Mouse (Mus musculus): ENCODE results near the gene Zfp180. TPM values are rescaled to one million over a fixed set of nuclear protein-coding genes. Genes with fewer than 3 reads are reported as not detected.

Zfp180 gene
- polyA plus RNA-seq, 1 experiment, result 12.0 TPM

DNA sequence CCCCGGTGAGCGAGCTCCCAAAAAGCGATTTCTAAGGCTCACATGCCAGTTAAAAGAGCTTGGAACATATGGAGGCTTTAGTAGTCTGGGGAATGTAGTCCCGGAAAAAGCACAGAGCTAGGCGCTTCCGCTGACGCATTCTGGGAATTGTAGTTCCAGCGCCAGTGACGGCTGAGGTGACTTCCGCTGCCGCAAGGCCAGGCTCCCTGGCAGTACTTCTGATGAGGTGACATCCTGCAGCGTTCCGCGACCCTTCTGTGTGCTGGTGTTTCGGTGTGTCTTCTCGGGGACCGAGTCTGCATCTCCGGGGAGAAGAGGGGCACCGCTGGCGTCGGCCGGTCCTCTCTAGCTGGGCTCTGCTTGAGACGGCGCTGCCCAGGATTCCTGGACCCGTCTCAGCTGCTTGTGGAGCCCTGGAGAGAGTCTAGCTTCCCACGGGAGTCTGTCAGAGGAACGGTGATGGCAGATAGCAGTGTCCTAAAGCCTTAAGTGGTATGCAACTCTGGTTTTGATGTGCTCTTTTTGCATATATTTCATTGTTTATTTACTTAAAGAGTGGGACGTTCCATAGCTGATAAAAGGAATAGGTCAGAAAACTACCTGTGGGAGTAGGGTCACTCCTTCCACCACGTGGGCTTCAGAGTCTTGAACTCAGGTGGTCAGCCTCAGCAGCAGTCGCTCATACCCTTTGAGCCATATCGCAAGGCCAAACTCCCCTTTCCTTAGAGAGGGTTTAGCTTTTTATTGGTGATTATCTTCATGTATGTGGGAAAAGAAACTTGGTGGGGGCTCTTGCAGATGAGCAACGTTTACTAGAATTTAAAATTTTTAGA lies 52.5 kb downstream of the Zfp180 start, which contains the start of gene Zfp235:
Gene Zfp235 (plus strand): TSS at position 174 of the 833 bp plus-strand sequence.
- no peak for TF ChIP-seq GATA1 (IDR thresholded peaks at IDR 0.05; ENCODE audit: low read length)

DNA sequence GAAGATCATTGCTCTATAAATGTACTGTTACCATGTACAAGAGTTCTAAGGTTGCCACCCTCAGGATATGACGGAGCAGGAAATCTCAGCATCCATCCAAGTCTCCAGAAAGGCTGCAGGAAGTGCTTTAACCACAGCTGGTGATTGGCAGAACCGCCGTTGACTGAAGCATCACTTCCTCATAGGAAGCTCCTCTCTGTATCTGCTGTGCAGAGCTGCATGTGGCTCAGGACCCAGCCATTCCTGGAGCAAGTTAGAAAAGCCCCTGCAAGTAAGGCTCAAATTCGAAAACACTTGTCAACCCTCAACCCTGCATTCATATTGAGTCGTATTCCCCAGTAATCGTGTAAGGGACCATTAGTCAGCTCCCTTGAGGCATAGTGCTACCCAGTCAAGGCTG lies 60.8 kb downstream of the Zfp180 start:
- no peak for TF ChIP-seq GATA1 (IDR thresholded peaks at IDR 0.05; ENCODE audit: low read length)

DNA sequence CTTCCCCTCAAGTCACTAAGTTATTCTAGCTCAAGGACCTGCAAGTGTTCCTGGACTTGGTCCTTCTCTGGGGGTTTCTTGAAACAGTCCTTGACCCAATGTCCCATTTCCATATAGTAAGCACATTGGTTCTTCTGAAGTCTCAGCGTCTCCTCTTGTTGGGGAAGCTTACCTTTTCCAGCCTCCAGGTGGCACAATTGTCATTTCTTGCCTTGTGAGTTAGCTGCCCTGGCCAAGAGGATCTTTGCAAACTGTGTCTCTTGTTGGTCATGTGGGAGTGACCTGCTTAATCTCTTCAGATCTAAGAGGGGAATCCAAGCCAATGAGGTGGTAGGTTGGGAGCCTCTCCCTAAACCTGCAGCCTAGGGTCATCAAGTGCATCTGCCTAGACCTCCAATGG lies 71.5 kb downstream of the Zfp180 start:
- no peak for TF ChIP-seq GATA1 (IDR thresholded peaks at IDR 0.05; ENCODE audit: low read length)

Other genes with a start within 250 kb of the Zfp180 start
- gene Vmn1r176, start 244.6 kb upstream of the Zfp180 start, polyA plus RNA-seq (2012), result not detected in 2 replicates
- gene Vmn1r177, start 215.5 kb upstream of the Zfp180 start, polyA plus RNA-seq (2012), result not detected in 2 replicates
- not detected in 2 replicates for gene Vmn1r178, start 189.9 kb upstream of the Zfp180 start, polyA plus RNA-seq (2012)
- gene Vmn1r179, start 154.9 kb upstream of the Zfp180 start, polyA plus RNA-seq (2012), result not detected in 2 replicates
- not detected in 2 replicates for gene Vmn1r180, start 131.3 kb upstream of the Zfp180 start, polyA plus RNA-seq (2012)
- gene Vmn1r181, start 107.3 kb upstream of the Zfp180 start, polyA plus RNA-seq (2012), result not detected in 2 replicates
- gene V1rd19, start 80.2 kb upstream of the Zfp180 start, polyA plus RNA-seq (2012), result not detected in 2 replicates
- gene Vmn1r183, start 28.7 kb upstream of the Zfp180 start, polyA plus RNA-seq (2012), result not detected in 2 replicates
- gene Zfp112, start 30.4 kb downstream of the Zfp180 start, polyA plus RNA-seq (2012), result 0.05 TPM in 2 replicates
- gene Zfp235, start 52.2 kb downstream of the Zfp180 start, polyA plus RNA-seq (2012), result 3.2 and 3.6 TPM in 2 replicates
- not detected in 2 replicates for gene Zfp114, start 93.1 kb downstream of the Zfp180 start, polyA plus RNA-seq (2012)
- gene Zfp111, start 129.5 kb downstream of the Zfp180 start, polyA plus RNA-seq (2012), result 0.37 and 0.95 TPM in 2 replicates
- gene Zfp109, start 155.6 kb downstream of the Zfp180 start, polyA plus RNA-seq (2012), result 0.31 and 0.56 TPM in 2 replicates
- 0.08 and 0.09 TPM in 2 replicates for gene Zfp108, start 172.9 kb downstream of the Zfp180 start, polyA plus RNA-seq (2012)
- 2.0 and 2.2 TPM in 2 replicates for gene Zfp93, start 188.5 kb downstream of the Zfp180 start, polyA plus RNA-seq (2012)
- 7.2 and 9.2 TPM in 2 replicates for gene Zfp61, start 219.3 kb downstream of the Zfp180 start, polyA plus RNA-seq (2012)
- 5.0 and 5.9 TPM in 2 replicates for gene Zfp94, start 234.7 kb downstream of the Zfp180 start, polyA plus RNA-seq (2012)